Mouse (Mus musculus): ENCODE results near the gene Ric3. TPM values are rescaled to one million over a fixed set of nuclear protein-coding genes. Genes with fewer than 3 reads are reported as not detected.

Ric3 gene
- total and polyA plus RNA-seq, 3 experiments: 0.13 TPM; not detected in 2

DNA sequence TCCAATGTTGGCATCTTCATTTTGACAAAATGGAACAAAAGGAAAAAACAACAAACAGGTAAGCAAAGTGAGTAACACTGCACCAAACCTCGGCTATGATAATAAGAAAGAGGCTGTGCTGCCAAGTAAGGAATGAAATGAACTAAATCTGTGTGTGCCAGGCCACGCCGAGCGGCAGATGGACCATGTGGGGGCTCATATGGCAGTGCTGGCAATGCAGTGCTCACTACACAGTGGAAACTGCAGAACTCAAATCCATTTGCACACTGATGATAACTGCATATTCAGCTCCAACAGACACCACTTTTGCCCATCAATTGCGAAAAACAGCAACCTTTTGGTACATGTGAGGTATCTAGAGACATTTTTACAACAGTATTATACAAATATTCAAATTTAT, 43.7 kb downstream of the Ric3 start:
- dilution Hi-C loops (cut with MboI; ENCODE audit: extremely low pct_ligation_motif_present, extremely low pct_unique_long_range_greater_than_20kb, low sequenced_read_pairs) (no loop called here), in situ Hi-C loops (cut with MboI; ENCODE audit: low pct_ligation_motif_present, low pct_unique_long_range_greater_than_20kb, low sequenced_read_pairs) (no loop called here)
- Histone ChIP-seq H3K36me3 (replicated peaks in 1 of 2; ENCODE audit: control insufficient read depth in 1 of 2, insufficient read depth in 1 of 2, low read length in 1 of 2) (no peaks in the 10 kb centered on the region), H3K4me2 (ENCODE audit: insufficient read depth, low read depth, poor library complexity, severe bottlenecking) (no peak overlapping the region), H3K4me1 (ENCODE audit: control insufficient read depth in 1 of 2, insufficient read depth in 2 of 2) (no peaks in the 10 kb centered on the region), H3K9me3 (replicated peaks; ENCODE audit: low read length) (no peaks in the 10 kb centered on the region), H3K9ac (ENCODE audit: insufficient read depth, low read depth) (no peak overlapping the region), H3K27ac (ENCODE audit: insufficient read depth, low read depth) (no peak overlapping the region), H3K4me3 (replicated peaks in 1 of 3; ENCODE audit: low read depth in 2 of 3, low read length in 2 of 3, poor library complexity in 1 of 3) (no peak overlapping the region), H3K79me2 (replicated peaks; ENCODE audit: control insufficient read depth, extremely low read depth, insufficient read depth, poor library complexity, severe bottlenecking) (no peaks in the 10 kb centered on the region), H3K27me3 (replicated peaks) (peaks cover 50% of the 10 kb centered on the region)
- TF ChIP-seq KAT2A (IDR thresholded peaks at IDR 0.05; ENCODE audit: insufficient replicate concordance, low read length) (no peak), TCF12 (IDR thresholded peaks at IDR 0.05; ENCODE audit: low read depth, low read length) (no peak), EP300 (IDR thresholded peaks at IDR 0.05; ENCODE audit: low read length) (no peak), PAX5 (IDR thresholded peaks at IDR 0.05; ENCODE audit: low read length) (no peak), BHLHE40 (IDR thresholded peaks at IDR 0.05; ENCODE audit: low read depth, low read length) (no peak), MEF2A (IDR thresholded peaks at IDR 0.05; ENCODE audit: borderline replicate concordance, low read depth, low read length) (no peak), MAX (IDR thresholded peaks at IDR 0.05; ENCODE audit: low read length) (no peak), ETS1 (conservative IDR thresholded peaks at IDR 0.05; ENCODE audit: low read depth, low read length) (no peak), GABPA (IDR thresholded peaks at IDR 0.05; ENCODE audit: insufficient replicate concordance, low read depth, low read length) (no peak), CTCF (conservative IDR thresholded peaks at IDR 0.05 in 1 of 2, IDR thresholded peaks at IDR 0.05 in 1 of 2; ENCODE audit: low read depth in 2 of 2, low read length in 2 of 2) (no peak), MXI1 (IDR thresholded peaks at IDR 0.05; ENCODE audit: low read depth, low read length) (no peak), ELF1 (IDR thresholded peaks at IDR 0.05; ENCODE audit: low read depth, low read length) (no peak), SIN3A (IDR thresholded peaks at IDR 0.05; ENCODE audit: low read length) (no peak), JUN (IDR thresholded peaks at IDR 0.05; ENCODE audit: insufficient read depth, low read depth, low read length) (no peak)
- DNase-seq (ENCODE audit: extremely low read depth): no peak

DNA sequence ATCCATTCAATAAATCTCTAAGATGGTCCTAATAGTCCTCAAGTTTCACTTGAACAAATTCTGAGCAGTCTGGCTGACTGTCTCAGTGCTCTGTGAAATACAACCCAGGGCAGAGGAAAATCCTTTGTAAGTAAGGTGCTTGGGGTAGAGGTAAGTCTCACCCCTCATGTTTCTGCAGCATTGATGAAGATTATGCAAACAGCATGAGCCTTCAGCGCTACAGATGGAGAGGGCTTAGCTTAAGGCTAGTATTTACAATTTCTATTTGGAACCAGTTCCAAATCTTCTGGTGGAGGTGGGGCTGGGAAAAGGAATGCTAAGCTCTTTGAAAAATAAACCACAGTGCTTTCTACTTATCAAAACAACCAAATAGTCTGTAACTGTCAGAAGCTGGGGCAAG, 44.1 kb downstream of the Ric3 start:
- Histone ChIP-seq H3K27me3 (replicated peaks) (peaks cover 50% of the 10 kb centered on the region), H3K27ac (ENCODE audit: insufficient read depth, low read depth) (no peak overlapping the region), H3K79me2 (replicated peaks; ENCODE audit: control insufficient read depth, extremely low read depth, insufficient read depth, poor library complexity, severe bottlenecking) (no peaks in the 10 kb centered on the region), H3K9me3 (replicated peaks; ENCODE audit: low read length) (no peaks in the 10 kb centered on the region), H3K4me2 (ENCODE audit: insufficient read depth, low read depth, poor library complexity, severe bottlenecking) (no peak overlapping the region), H3K4me1 (ENCODE audit: control insufficient read depth in 1 of 2, insufficient read depth in 2 of 2) (no peaks in the 10 kb centered on the region), H3K9ac (ENCODE audit: insufficient read depth, low read depth) (no peak overlapping the region), H3K36me3 (replicated peaks in 1 of 2; ENCODE audit: control insufficient read depth in 1 of 2, insufficient read depth in 1 of 2, low read length in 1 of 2) (no peaks in the 10 kb centered on the region), H3K4me3 (replicated peaks in 1 of 3; ENCODE audit: low read depth in 2 of 3, low read length in 2 of 3, poor library complexity in 1 of 3) (no peak overlapping the region)
- dilution Hi-C loops (cut with MboI; ENCODE audit: extremely low pct_ligation_motif_present, extremely low pct_unique_long_range_greater_than_20kb, low sequenced_read_pairs): no loop called here
- DNase-seq (ENCODE audit: extremely low read depth): no peak
- in situ Hi-C loops (cut with MboI; ENCODE audit: low pct_ligation_motif_present, low pct_unique_long_range_greater_than_20kb, low sequenced_read_pairs): no loop called here
- no peak for TF ChIP-seq TBP (conservative IDR thresholded peaks at IDR 0.05; ENCODE audit: low read depth, low read length)
- no peak for TF ChIP-seq BHLHE40 (IDR thresholded peaks at IDR 0.05; ENCODE audit: low read depth, low read length)
- no peak for TF ChIP-seq RAD21 (IDR thresholded peaks at IDR 0.05; ENCODE audit: low read depth, low read length)
- TF ChIP-seq CHD2 (IDR thresholded peaks at IDR 0.05; ENCODE audit: low read length): no peak
- TF ChIP-seq USF2 (conservative IDR thresholded peaks at IDR 0.05; ENCODE audit: low read depth, low read length): no peak
- TF ChIP-seq E2F4 (IDR thresholded peaks at IDR 0.05; ENCODE audit: insufficient replicate concordance, low read depth, low read length): no peak
- TF ChIP-seq CTCF (conservative IDR thresholded peaks at IDR 0.05 in 1 of 2, IDR thresholded peaks at IDR 0.05 in 1 of 2; ENCODE audit: low read depth in 2 of 2, low read length in 2 of 2): no peak
- no peak for TF ChIP-seq EP300 (IDR thresholded peaks at IDR 0.05; ENCODE audit: low read length)
- TF ChIP-seq ELF1 (IDR thresholded peaks at IDR 0.05; ENCODE audit: low read depth, low read length): no peak
- TF ChIP-seq MAZ (IDR thresholded peaks at IDR 0.05; ENCODE audit: low read depth, low read length): no peak
- no peak for TF ChIP-seq JUND (conservative IDR thresholded peaks at IDR 0.05; ENCODE audit: low read depth, low read length)
- no peak for TF ChIP-seq HCFC1 (IDR thresholded peaks at IDR 0.05; ENCODE audit: low read depth, low read length)
- TF ChIP-seq CHD1 (IDR thresholded peaks at IDR 0.05; ENCODE audit: low read depth, low read length): no peak
- no peak for TF ChIP-seq NELFE (IDR thresholded peaks at IDR 0.05; ENCODE audit: low read depth, low read length)
- no peak for TF ChIP-seq UBTF (IDR thresholded peaks at IDR 0.05; ENCODE audit: low read depth, low read length)
- TF ChIP-seq NRF1 (IDR thresholded peaks at IDR 0.05; ENCODE audit: low read depth, low read length): no peak
- no peak for TF ChIP-seq RCOR1 (conservative IDR thresholded peaks at IDR 0.05; ENCODE audit: low read depth, low read length)
- no peak for TF ChIP-seq PAX5 (IDR thresholded peaks at IDR 0.05; ENCODE audit: low read length)
- no peak for TF ChIP-seq MAFK (IDR thresholded peaks at IDR 0.05; ENCODE audit: insufficient replicate concordance, low read length)
- no peak for TF ChIP-seq GABPA (IDR thresholded peaks at IDR 0.05; ENCODE audit: insufficient replicate concordance, low read depth, low read length)
